Mouse (Mus musculus): ENCODE measurements around the gene Slf2. TPM values are rescaled to one million over a fixed set of nuclear protein-coding genes. Genes with fewer than 3 reads are reported as not detected.

The Slf2 gene
- polyA plus RNA-seq, 1 experiment from 2014 or later: 7.5 TPM

- DNase-seq: no peak
- Histone ChIP-seq H3K27me3 (ENCODE audit: insufficient read depth, low read length) (no peaks in the 10 kb centered on the region), H3K9ac (replicated peaks) (no peak overlapping the region), H3K9me3 (ENCODE audit: low read length) (no peaks in the 10 kb centered on the region), H3K27ac (ENCODE audit: low read depth) (peak overlapping the region; percentile 78), H3K4me3 (ENCODE audit: low read depth, low read length) (no peak overlapping the region), H3K36me3 (replicated peaks; ENCODE audit: insufficient read depth, low read length) (peaks cover 35% of the 10 kb centered on the region), H3K4me2 (ENCODE audit: low read depth, low read length) (no peak overlapping the region), H3K4me1 (ENCODE audit: insufficient read depth) (peaks cover 14% of the 10 kb centered on the region)
- no peak for TF ChIP-seq CTCF (IDR thresholded peaks at IDR 0.05; ENCODE audit: low read depth)
- TF ChIP-seq EP300 (IDR thresholded peaks at IDR 0.05; ENCODE audit: low read depth): no peak
- WGBS (ENCODE audit: insufficient replicate concordance): 59% methylated on average over 7 of the region's 7 CpGs
- peak; percentile 68 for ATAC-seq
These were observed 51.6 kb downstream of the Slf2 start for GRCm38 (mm10) chr19:44982477-44983115.

- H3K4me2 ChIP-seq (ENCODE audit: low read depth, low read length): no peak overlapping the region
- peaks cover 16% of the 10 kb centered on the region for H3K4me1 ChIP-seq (ENCODE audit: insufficient read depth)
- ATAC-seq (no peak), DNase-seq (no peak)
- TF ChIP-seq EP300 (IDR thresholded peaks at IDR 0.05; ENCODE audit: low read depth): no peak
- no peak for TF ChIP-seq CTCF (IDR thresholded peaks at IDR 0.05; ENCODE audit: low read depth)
- H3K27me3 ChIP-seq (ENCODE audit: insufficient read depth, low read length): no peaks in the 10 kb centered on the region
- no peaks in the 10 kb centered on the region for H3K9me3 ChIP-seq (ENCODE audit: low read length)
- no peak overlapping the region for H3K4me3 ChIP-seq (ENCODE audit: low read depth, low read length)
- peak overlapping the region; percentile 78 for H3K27ac ChIP-seq (ENCODE audit: low read depth)
- WGBS (ENCODE audit: insufficient replicate concordance): 85% methylated on average over 6 of the region's 6 CpGs
- peaks cover 28% of the 10 kb centered on the region for H3K36me3 ChIP-seq (replicated peaks; ENCODE audit: insufficient read depth, low read length)
- H3K9ac ChIP-seq (replicated peaks): no peak overlapping the region
These were observed 52.4 kb downstream of the Slf2 start for GRCm38 (mm10) chr19:44983366-44983765.

- WGBS (ENCODE audit: insufficient replicate concordance): 82% methylated on average over 4 of the region's 4 CpGs
- Histone ChIP-seq H3K27me3 (ENCODE audit: insufficient read depth, low read length) (peaks cover 6% of the 10 kb centered on the region; the same call in 1 of the 2 replicates), H3K4me3 (ENCODE audit: low read depth, low read length) (no peak overlapping the region), H3K27ac (ENCODE audit: low read depth) (0 out of 2 replicates have a peak overlapping the region, but pooled peaks have one; percentile 12), H3K4me2 (ENCODE audit: low read depth, low read length) (no peak overlapping the region), H3K4me1 (ENCODE audit: insufficient read depth) (peaks cover 18% of the 10 kb centered on the region), H3K36me3 (replicated peaks; ENCODE audit: insufficient read depth, low read length) (peaks cover 19% of the 10 kb centered on the region), H3K9ac (replicated peaks) (no peak overlapping the region), H3K9me3 (ENCODE audit: low read length) (no peaks in the 10 kb centered on the region)
- ATAC-seq (no peak), DNase-seq (no peak)
- TF ChIP-seq CTCF (IDR thresholded peaks at IDR 0.05; ENCODE audit: low read depth): no peak
- TF ChIP-seq EP300 (IDR thresholded peaks at IDR 0.05; ENCODE audit: low read depth): no peak
These were observed 53.5 kb downstream of the Slf2 start for GRCm38 (mm10) chr19:44984420-44984819.

- Histone ChIP-seq H3K27ac (ENCODE audit: low read depth) (peak overlapping the region; percentile 12; the same call in 1 of the 2 replicates), H3K4me3 (ENCODE audit: low read depth, low read length) (no peak overlapping the region), H3K36me3 (replicated peaks; ENCODE audit: insufficient read depth, low read length) (peaks cover 13% of the 10 kb centered on the region), H3K4me1 (ENCODE audit: insufficient read depth) (peaks cover 18% of the 10 kb centered on the region), H3K9me3 (ENCODE audit: low read length) (no peaks in the 10 kb centered on the region), H3K27me3 (ENCODE audit: insufficient read depth, low read length) (peaks cover 9% of the 10 kb centered on the region; the same call in 1 of the 2 replicates), H3K4me2 (ENCODE audit: low read depth, low read length) (no peak overlapping the region), H3K9ac (replicated peaks) (no peak overlapping the region)
- DNase-seq (no peak), ATAC-seq (no peak)
- WGBS (ENCODE audit: insufficient replicate concordance): 40% methylated on average over 5 of the region's 5 CpGs
- TF ChIP-seq EP300 (IDR thresholded peaks at IDR 0.05; ENCODE audit: low read depth): no peak
- no peak for TF ChIP-seq CTCF (IDR thresholded peaks at IDR 0.05; ENCODE audit: low read depth)
These were observed 54.4 kb downstream of the Slf2 start for GRCm38 (mm10) chr19:44985159-44985988.

- ATAC-seq (no peak), DNase-seq (no peak)
- Histone ChIP-seq H3K9me3 (ENCODE audit: low read length) (no peaks in the 10 kb centered on the region), H3K4me1 (ENCODE audit: insufficient read depth) (peaks cover 18% of the 10 kb centered on the region), H3K27ac (ENCODE audit: low read depth) (no peak overlapping the region), H3K4me3 (ENCODE audit: low read depth, low read length) (no peak overlapping the region), H3K9ac (replicated peaks) (no peak overlapping the region), H3K4me2 (ENCODE audit: low read depth, low read length) (no peak overlapping the region), H3K27me3 (ENCODE audit: insufficient read depth, low read length) (peaks cover 9% of the 10 kb centered on the region; the same call in 1 of the 2 replicates), H3K36me3 (replicated peaks; ENCODE audit: insufficient read depth, low read length) (peaks cover 1% of the 10 kb centered on the region; the same call in 1 of the 2 replicates)
- WGBS (ENCODE audit: insufficient replicate concordance): 55% methylated on average over 6 of the region's 6 CpGs
- TF ChIP-seq CTCF (IDR thresholded peaks at IDR 0.05; ENCODE audit: low read depth) (no peak), EP300 (IDR thresholded peaks at IDR 0.05; ENCODE audit: low read depth) (no peak)
These were observed 56.1 kb downstream of the Slf2 start for GRCm38 (mm10) chr19:44987004-44987403.

- Histone ChIP-seq H3K4me2 (ENCODE audit: low read depth, low read length) (no peak overlapping the region), H3K27me3 (ENCODE audit: insufficient read depth, low read length) (peaks cover 9% of the 10 kb centered on the region; the same call in 1 of the 2 replicates)
- 56% methylated on average over 6 of the region's 6 CpGs for WGBS (ENCODE audit: insufficient replicate concordance)
These were observed 56.9 kb downstream of the Slf2 start for GRCm38 (mm10) chr19:44987851-44988250.

More at GRCm38 (mm10) chr19:44987851-44988250, 56.9 kb downstream of the Slf2 start:
- peaks cover 25% of the 10 kb centered on the region for H3K4me1 ChIP-seq (ENCODE audit: insufficient read depth)
- no peaks in the 10 kb centered on the region for H3K9me3 ChIP-seq (ENCODE audit: low read length)
- DNase-seq (no peak), ATAC-seq (no peak)
- TF ChIP-seq CTCF (IDR thresholded peaks at IDR 0.05; ENCODE audit: low read depth): no peak
- no peak for TF ChIP-seq EP300 (IDR thresholded peaks at IDR 0.05; ENCODE audit: low read depth)
- H3K27ac ChIP-seq (ENCODE audit: low read depth): peak overlapping the region; percentile 94; the same call in 1 of the 2 replicates
- no peak overlapping the region for H3K9ac ChIP-seq (replicated peaks)
- no peaks in the 10 kb centered on the region for H3K36me3 ChIP-seq (replicated peaks; ENCODE audit: insufficient read depth, low read length)
- H3K4me3 ChIP-seq (ENCODE audit: low read depth, low read length): no peak overlapping the region
